Mouse (Mus musculus) retina, postnatal 7 days (tissue): Measurements from ENCODE around the gene Trim46.

Experiments used
- DNase-seq: peaks from one replicate; pipeline ENCODE4 v3.0.0-alpha.2; 2012; ENCODE audit warnings: low read depth, low spot score

Gene Trim46

GRCm38 (mm10) chr3:89271760-89272159 is 25.7 kb upstream of the Trim46 start:
- DNase-seq, result no peak

- DNase-seq, result no peak
Observed at GRCm38 (mm10) chr3:89270891-89271290, 24.8 kb upstream of the Trim46 start.

- DNase-seq, result no peak
Observed at GRCm38 (mm10) chr3:89270051-89270755, 24.1 kb upstream of the Trim46 start, which contains the start of gene Slc50a1. Gene Slc50a1 (minus strand): TSS chr3:89270570.

GRCm38 (mm10) chr3:89268916-89269315 is 22.8 kb upstream of the Trim46 start:
- DNase-seq, result no peak

- DNase-seq, result no peak
Observed at GRCm38 (mm10) chr3:89266439-89266893, 20.4 kb upstream of the Trim46 start.

- no peak for DNase-seq
Observed at GRCm38 (mm10) chr3:89262417-89262816, 16.3 kb upstream of the Trim46 start.

GRCm38 (mm10) chr3:89260211-89260610 is 14.1 kb upstream of the Trim46 start:
- no peak for DNase-seq

GRCm38 (mm10) chr3:89259076-89259475 is 13.0 kb upstream of the Trim46 start, which contains the start of gene Dpm3:
Gene Dpm3 (plus strand): TSS chr3:89259358.
- DNase-seq, result no peak

GRCm38 (mm10) chr3:89256177-89256576 is 10.1 kb upstream of the Trim46 start:
- no peak for DNase-seq

GRCm38 (mm10) chr3:89254994-89255393 is 8.9 kb upstream of the Trim46 start:
- DNase-seq, result no peak

- DNase-seq, result no peak
Observed at GRCm38 (mm10) chr3:89251365-89251895, 5.3 kb upstream of the Trim46 start.

GRCm38 (mm10) chr3:89250435-89251040 is 4.4 kb upstream of the Trim46 start:
- DNase-seq, result no peak

- DNase-seq, result no peak
Observed at GRCm38 (mm10) chr3:89247466-89247865, 1.4 kb upstream of the Trim46 start.

- no peak for DNase-seq
Observed at GRCm38 (mm10) chr3:89245688-89246171, 379 bp downstream of the Trim46 start, which contains the start of gene Krtcap2. Gene Krtcap2 (plus strand): TSS chr3:89245966.

- DNase-seq, result no peak
Observed at GRCm38 (mm10) chr3:89244982-89245687, 974 bp downstream of the Trim46 start.

- DNase-seq, result no peak
Observed at GRCm38 (mm10) chr3:89244158-89244981, 1.7 kb downstream of the Trim46 start.

- DNase-seq, result no peak
Observed at GRCm38 (mm10) chr3:89243609-89244008, 2.5 kb downstream of the Trim46 start.

- no peak for DNase-seq
Observed at GRCm38 (mm10) chr3:89242331-89242895, 3.7 kb downstream of the Trim46 start.

- DNase-seq, result no peak
Observed at GRCm38 (mm10) chr3:89238494-89238893, 7.6 kb downstream of the Trim46 start.

- DNase-seq, result no peak
Observed at GRCm38 (mm10) chr3:89237682-89238081, 8.4 kb downstream of the Trim46 start.

- DNase-seq, result no peak
Observed at GRCm38 (mm10) chr3:89236516-89236915, 9.6 kb downstream of the Trim46 start.
